Mouse (Mus musculus) left cerebral cortex, postnatal 4 days (tissue): ENCODE results near the gene AI661453. TPM values are rescaled to one million over a fixed set of nuclear protein-coding genes. Genes with fewer than 3 reads are reported as not detected.
A peak's percentile ranks its signal among the peaks of the same experiment; 100 is the strongest.

ENCODE experiments used
- DNase-seq: peaks from one replicate; pipeline ENCODE4 v3.0.0-alpha.2; 2022
- intact Hi-C: fragments of 180-260 bp; cut with DNase I; formaldehyde crosslinking; loops from one replicate; pipeline ENCODE4 v1.15.1; 2025
- total RNA-seq, 2 experiments: library from RNA; stranded (reverse); gene quantifications; 2 replicates each; pipeline ENCODE4 v1.2.3; 2021

The AI661453 gene
- total RNA-seq, 2 experiments from 2014 or later = 0.48 to 0.54 TPM

DNA sequence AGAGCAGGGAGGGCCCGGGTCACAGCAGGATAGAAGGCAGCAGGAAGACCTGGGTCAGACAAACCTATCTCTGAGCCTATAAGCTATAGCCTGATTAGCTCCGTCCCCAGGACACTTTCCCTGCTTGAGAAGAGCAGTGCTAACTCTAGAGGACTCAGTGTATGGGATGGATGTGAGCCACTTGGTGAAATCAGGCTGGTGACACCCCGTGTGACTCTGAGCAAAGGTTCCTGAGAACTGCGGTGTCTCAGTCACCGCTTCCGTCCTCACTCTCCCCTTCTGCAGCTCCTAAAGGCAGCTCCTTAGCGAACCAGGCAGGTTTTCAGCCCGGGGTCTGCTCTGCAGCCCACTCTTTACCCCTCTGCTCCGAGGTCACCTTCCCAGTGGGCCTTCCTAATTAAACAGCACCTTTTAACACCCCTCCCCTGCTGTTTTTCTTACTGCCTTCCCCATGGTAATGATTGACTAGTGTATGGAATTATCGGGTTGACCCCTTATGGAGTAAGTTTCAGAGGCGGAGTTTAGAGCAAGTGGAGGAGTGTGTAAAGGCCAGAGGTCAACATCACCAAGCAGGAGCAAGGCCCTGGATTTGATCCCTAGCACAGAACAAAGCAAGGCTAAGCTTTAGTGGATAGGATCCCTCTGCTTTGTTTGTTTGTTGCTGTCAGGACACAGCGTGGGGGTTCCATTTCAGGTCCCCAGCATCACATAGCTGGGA, 28.0 kb downstream of the AI661453 start:
- intact Hi-C loops = no loop called here
- no peak for DNase-seq

DNA sequence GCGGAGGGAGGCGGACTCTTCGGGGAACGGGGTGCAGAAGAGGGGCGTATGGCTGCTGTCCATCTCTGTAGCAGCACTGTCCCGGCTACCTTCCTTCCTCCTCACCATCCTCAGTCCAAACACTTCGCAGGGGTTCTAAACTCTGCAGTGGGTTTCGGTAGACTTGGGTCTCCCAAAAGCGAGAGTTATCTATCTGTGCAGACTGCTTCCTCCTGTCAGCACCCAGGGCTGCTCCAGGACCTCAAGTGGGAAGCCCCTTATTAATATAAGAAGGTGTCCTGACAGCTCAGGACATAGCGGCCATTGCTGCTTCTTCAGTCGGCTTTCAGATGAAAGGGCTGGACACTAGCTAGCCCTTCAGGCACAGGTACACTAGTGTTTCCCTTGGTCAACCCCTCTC, 28.6 kb downstream of the AI661453 start:
- intact Hi-C loops = no loop called here
- DNase-seq = no peak

DNA sequence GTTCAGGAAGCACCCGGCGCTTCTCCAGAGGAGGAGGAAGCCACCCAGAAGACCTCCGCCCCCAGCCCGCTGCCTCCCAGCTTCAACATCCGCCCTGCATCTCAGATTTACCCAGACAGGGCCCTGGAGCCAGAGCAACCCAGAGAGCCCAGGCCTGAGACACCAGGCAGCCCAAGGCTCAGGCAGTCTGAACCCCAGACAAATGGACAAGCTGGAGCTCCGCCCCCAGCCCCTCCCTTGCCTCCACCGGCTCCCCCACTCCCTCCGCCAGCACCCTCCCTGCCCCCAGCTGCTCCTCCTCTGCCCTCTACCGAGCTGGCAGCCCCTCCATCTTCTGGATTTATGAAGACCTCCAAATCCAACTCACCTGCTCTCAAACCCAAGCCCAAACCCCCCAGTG, 29.9 kb downstream of the AI661453 start:
- no peak for DNase-seq
- intact Hi-C loops = no loop called here

DNA sequence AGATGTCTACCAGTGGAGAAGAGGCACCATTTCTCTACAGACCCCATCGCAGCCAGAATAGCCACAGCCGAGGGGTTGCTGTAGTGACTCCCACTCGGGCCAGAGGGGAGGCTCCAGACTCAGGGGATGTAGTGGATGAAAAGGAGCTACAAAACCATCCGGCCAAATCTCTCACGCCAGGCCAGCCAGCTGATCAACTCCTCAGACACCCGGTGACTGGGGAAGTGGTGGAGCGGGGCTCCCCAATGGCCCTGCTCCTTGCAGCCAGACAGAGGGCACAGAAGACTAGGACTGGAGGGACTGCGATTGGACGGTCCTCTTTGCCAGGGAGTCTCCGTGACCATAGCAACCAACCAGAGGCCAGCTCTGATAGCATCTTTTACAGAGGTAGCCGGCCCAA, 31.2 kb downstream of the AI661453 start:
- intact Hi-C loops = no loop called here
- no peak for DNase-seq

DNA sequence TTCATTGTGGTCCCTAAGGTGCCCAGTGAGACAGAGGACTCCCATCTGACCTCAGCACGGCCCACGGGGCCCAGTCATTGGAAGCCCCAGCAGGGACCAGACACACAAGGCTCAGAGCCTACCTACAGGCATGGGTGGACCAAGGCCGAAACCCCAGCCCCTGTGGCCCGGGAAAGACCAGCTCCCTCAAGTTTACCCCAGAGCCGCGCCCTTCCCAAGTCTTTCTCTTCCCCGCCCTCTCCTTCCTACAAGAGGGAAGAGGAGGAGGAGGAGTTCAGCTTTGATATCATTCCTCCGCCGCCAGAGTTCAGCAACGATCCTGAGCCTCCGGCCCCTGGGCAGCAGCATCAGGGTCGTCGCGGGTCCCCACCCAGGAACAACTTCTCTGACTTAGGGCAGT, 31.6 kb downstream of the AI661453 start:
- intact Hi-C loops = no loop called here
- no peak for DNase-seq

DNA sequence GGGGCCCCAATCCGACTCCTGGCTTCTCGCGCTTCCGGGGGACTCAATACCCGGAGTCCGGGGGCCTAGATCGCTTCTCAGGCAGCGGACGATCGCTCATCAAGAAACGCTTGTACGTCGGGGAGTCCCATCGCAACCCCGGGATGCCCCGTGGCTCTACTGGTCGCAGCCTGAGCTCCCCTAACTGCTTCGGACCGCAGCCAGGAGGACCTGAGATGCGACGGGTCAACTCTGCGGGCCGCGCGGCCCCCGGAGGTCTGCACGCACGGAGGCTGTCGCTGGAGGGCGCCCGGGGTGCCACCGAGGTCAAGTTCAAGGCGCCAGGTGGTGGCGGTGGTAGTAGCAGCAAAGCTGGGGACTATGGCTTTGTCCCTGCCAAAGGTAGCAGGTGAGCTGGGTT, 32.1 kb downstream of the AI661453 start:
- intact Hi-C loops = no loop called here

DNA sequence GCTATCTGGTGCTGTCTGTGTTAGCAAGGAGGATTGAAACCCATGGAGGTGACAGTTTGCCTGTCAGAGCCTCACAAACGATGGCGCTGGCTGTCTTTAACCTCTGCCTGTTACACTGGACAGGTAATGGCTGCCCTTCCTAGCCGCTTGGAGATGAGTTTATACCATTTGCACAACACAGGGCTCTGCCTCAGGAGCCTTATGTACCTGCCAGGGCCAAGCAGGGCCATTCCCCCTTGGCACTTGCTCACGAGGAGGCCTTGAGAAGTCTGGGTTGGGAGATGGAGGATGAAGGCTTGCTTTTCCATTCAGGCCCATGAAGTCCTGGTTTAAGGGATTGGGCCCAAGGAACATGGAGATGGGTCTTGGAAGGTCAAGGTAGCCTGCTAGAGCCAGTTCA, 33.2 kb downstream of the AI661453 start:
- intact Hi-C loops = no loop called here
- no peak for DNase-seq

More for the DNA sequence above, 32.1 kb downstream of the AI661453 start:
- DNase-seq = no peak

DNA sequence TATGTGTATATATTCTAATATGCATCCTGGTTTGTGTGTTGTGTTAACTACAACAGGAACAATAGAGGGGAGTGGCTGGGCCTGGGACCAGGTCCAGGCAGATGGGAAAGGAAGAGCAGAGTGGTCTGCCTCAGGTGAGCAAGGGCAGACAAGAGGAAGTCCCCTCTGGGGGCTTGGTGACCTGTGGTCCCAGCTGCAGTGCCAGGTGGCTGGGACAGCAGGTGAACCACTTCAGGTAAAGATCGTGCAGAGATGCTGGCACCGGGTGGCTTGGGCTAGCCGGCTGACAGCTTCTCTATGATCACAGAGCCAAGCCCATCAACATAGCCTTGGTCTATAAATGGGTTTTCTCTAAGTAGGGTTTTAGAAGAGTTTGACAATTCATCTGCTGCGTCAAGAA, 33.7 kb downstream of the AI661453 start:
- DNase-seq = no peak
- intact Hi-C loops = no loop called here

DNA sequence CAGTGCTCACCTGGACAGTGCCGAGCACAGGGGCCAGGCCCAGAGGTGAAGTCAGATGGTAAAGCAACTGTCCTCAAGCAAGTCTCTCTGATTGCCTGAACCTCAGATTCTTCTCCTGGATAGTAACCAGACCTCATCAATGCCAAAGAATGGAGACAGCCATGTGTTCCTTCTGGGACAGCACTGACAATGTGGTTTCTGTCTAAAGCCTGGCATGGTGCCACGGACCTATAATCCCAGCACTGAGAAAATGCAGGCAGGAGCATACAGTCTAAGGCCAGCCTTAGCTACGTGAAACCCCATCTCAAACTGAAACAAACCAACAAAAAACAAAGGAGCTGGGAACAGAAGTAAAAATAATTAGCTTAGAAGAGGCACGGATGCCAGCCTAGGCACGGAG, 34.3 kb downstream of the AI661453 start:
- intact Hi-C loops = no loop called here
- DNase-seq = peak; percentile 72

DNA sequence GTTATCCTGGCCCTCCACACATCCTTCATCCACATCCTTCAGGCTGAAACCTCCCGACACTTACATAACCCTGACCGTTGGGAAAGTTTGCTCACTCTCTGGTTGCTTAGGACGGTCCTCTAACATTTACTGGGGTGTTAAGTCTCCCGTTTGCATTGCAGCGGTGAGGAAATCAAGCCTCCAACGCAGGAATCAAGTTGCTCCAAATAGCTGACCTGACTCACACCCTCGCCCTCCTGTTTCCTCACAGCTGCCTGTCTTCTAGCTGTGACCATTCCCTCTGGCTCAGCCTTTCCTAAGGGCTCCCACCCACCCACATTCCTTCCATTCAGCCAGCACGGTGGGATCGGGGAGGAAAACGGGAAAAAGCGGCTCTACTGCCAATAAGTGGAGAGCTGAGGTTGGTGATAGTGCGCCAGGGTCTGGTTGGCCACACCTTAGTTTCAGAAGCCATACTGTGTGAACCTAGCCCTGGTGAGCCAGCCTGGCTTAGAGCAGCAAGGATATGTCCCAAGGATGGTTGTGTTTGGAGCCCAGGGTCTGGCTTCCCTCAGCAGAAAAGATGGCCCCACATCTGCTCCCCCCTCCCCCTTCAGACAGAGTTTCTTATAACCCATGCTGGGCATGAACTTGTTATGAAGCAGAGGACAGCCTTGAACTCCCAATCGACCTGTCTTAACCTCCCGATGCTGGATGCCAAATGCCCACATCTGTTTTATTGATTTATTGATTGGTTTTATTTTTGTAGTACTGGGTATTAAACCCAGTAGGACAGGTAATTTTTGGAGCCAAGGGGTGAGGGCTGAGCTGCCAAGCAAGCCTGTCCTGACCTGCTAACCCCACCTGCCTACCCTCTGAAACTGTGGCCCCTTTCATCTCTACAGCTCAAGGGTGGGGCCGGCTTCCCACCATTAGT, 36.3 kb downstream of the AI661453 start:
- DNase-seq = no peak
- intact Hi-C loops = no loop called here

DNA sequence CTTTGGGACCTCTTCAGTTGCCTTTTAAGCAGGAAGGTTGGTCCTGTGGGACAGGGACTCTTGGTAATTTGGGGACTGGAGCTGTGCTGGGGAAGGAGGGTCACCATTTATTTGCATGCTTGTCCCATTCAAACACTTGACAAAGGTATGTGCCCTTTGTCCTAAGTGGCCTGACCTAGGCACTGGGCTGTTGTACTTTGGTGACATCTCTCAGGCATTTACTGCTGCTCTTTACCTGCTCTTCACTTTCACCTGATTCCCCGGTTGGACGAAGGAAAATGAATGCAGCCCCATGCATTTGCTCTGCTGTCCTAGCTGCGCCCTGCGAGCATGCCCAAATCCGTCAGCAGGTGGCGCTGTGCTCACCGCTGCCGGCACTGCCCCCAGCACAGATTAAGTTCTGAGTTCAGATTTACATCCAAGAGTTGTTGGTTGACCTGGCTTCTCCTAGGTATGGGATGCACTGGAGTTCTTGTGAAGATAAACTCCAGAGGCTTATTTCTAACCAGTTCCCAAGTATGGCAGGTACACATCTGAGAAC, 37.1 kb downstream of the AI661453 start:
- no peak for DNase-seq
- intact Hi-C loops = no loop called here

DNA sequence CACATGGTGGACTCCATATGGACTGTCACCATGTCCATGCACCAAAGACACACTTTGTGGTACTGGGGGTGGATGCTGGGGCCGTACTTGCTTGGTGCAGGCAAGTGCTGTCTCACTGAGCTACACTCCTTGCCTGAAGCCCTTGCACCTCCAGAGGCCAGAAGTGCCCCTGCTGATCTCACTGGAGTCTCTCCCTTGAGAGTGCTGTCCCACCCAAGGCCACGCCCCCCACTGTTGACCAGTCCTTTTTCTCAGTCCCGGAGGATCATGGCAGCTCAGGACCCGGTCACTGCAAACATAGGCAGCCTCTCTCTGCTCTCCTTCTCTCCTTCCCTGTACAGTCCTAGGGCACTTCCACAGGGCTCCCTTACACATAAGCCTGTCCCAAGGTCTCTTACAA, 37.8 kb downstream of the AI661453 start:
- intact Hi-C loops = no loop called here
- DNase-seq = no peak

DNA sequence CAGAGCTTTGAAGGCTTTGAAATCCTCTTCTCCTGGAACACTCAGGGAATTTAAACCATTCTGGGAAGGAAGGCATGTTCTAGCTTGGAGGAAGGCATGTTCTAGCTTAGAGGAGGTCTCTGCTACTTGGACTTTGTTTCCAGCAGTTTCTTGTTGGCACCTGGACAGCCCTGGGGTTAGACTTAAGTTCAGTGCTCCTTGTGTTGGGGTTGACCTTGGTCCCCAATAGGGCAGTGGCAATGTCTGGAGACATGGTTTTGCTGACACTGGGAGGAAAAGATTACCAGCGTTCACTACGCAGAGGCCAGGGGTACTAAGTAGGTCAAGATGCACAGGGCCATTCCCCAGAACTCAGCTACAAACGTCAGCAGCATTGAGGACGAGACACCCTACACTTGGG, 38.8 kb downstream of the AI661453 start:
- no peak for DNase-seq

DNA sequence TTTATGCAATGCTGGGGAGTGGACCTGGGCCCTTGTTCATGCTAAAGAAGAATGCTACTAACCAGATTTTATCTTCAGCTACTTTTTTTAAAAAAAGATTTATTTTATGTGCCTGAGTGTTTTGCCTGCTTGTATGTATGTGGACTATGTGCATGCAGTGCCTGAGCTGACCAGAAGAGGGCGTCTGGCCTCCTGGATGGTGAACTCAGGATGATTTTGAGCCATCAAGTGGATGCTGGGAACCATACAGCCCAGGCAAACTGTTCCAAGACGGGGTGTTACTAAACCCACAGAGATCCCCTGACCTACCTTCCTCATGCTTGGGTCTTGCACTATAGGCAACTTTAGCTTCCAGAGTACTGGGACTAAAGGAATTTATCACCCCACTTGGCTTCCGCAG, 39.3 kb downstream of the AI661453 start:
- DNase-seq = no peak
- intact Hi-C loops = no loop called here

More for the DNA sequence above, 38.8 kb downstream of the AI661453 start:
- intact Hi-C loops = no loop called here

DNA sequence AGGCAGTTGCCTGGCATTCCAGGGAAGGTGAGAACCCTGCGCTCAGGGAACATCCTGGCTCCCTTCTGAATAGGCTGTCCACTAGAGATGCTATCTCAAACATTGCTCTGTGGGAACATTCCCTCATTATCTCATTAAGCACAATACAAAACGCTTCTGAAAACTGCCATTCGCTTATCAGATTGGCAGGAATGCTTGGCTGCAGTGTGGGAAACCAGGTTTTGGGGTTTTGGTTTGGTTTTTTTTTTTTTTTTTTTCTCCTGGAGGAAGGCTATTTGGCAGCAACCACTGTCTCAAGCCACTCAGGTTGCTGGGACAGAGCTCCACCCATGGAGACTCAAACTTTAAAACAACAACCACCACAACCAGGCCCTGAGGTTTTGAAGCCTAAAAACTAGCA, 43.5 kb downstream of the AI661453 start:
- no peak for DNase-seq
- intact Hi-C loops = no loop called here

DNA sequence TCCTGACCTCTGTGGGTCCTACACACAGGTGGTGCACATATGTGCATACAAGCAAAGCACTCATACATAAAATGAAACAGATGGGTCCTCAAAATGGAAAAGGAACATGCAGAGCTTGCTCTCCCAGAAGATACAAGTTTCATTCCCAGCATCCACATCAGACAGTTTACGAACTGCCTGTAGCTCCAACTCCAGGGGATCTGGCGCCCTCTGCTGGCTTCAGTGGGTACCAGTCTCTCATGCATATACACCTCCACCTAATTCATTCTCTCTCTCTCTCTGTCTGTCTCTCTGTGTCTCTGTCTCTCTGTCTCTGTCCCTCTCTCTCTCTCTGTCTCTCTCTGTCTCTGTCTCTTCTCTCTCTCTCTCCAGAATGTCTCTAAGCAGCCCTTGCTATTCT, 46.0 kb downstream of the AI661453 start:
- DNase-seq = peak; percentile 75
- intact Hi-C loops = no loop called here

DNA sequence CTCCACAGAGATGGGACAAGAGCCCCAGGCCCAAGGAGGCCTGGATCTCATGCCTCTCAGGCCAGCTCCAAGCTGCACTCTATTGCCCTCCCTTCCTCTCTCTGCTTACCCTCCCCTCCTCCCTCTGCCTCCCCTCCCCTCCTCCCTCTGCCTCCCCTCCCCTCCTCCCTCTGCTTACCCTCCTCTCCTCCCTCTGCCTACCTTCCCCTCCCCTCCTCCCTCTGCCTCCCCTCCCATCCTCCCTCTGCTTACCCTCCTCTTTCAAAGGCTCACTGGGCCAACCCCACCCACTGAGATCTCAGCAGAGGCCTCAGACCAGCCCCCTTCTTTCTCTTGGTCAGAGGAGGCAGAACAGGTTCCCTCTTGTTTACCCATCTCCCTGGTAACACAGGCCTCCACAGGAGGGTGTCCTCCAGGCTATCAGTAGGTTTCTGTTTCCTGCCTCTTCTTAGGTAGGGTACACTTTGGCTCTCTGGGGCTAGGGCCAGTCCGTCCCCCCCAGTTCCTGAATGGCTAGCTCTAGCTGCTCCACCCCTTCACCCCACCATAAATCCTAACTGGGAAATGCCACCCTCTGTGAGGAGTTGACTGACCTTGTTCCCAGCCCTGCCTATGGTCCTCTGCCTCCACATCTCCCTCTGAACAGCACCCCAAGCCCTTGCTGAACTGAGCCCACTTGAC, 48.0 kb downstream of the AI661453 start:
- intact Hi-C loops = no loop called here
- no peak for DNase-seq

DNA sequence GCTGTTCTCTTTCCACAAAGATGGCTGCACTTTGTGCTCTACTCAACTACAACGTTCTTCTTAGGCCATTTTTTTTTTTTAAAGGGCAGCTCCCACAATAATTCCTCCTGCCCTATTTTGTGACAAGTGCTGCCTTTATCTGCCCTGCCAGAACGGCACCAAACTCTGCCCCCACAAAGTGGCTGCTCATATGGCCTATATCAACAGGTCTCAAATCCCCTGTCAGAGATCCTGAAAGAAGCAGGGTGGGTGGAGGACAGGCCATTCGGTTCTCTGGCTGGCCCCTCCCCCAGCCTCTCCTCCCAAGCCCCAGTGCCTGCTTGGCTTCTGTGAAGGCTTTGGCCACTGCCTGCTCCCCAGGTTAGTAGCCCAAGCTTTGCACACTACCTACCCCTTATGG, 48.6 kb downstream of the AI661453 start:
- no peak for DNase-seq
- intact Hi-C loops = no loop called here

DNA sequence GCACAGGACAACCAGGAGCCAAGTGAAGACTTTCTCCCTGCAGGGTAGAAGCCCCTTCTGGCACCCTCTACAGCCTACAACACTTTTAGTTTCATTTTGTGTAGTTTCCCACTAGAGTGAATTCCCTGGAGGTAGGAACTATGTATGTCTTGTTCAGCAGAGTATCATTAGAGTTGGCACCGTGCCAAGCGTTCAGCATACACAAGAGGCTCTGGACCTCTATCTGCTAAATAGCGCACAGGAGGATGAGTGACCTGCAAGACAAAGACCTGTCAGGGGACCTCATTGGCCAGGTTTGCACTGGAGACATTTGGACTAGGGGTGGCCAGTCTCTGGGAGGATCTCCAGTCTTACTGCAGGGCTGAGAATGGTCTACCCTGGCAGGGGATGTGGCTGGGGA, 49.4 kb downstream of the AI661453 start:
- no peak for DNase-seq
- intact Hi-C loops = no loop called here

DNA sequence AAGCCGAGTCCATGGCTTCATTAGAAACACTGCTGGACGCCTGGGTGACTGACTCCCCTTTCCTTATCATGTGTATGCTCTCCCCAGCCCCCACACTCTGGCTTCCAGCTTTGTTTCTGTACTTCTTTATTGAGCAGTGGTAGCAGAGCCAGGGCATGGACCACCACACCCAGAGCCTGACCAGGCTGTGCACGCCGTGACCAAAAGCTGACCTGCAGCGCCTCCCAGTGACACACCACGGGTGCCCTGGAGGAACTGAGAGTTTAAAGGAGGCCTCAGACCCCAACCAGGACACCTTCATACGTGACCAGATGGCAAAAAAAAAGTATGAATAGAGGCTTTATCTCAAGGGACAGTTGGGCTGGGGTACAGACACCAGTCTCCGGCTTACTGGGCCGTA, 54.4 kb downstream of the AI661453 start:
- intact Hi-C loops = no loop called here
- no peak for DNase-seq

DNA sequence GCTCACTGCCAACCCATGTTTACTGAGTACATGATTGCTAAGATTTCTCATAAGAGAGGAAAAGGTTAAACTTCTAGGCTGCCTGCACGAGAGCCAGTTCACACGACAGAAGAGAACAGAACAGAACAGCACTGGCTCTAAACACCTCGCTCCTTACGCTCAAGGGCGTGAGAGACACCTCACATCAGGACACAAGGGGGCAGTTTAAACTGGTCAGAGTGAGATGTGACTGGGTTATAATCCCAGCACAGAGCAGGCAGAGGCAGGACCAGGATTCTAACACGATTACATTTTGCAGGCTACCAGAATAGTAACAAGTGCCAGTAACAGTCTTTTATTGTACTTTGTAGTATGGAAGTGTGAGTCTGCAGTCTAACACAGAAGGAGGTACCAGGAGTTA, 56.3 kb downstream of the AI661453 start:
- no peak for DNase-seq
- intact Hi-C loops = no loop called here
